Mouse (Mus musculus) large intestine, adult 2 months (tissue): ENCODE results near the gene Zfp526. TPM values are rescaled to one million over a fixed set of nuclear protein-coding genes. Genes with fewer than 3 reads are reported as not detected.

ENCODE experiments used
- DNase-seq: peaks from one replicate; pipeline ENCODE4 v3.0.0-alpha.2; 2012; ENCODE audit warnings: low read depth, low spot score
- WGBS: fragments of 180-500 bp; shearing (Covaris S2); methylation state at CpG from one replicate; pipeline ENCODE4 v1.1.7; 2018; 5-methylcytosine and 5-hydroxymethylcytosine counted together
- polyA plus RNA-seq: library from polyadenylated mRNA; depleted of rRNA; stranded (reverse); fragments of >200 nt; gene quantifications from 2 replicates; pipeline ENCODE4 v1.2.3, GENCODE M21; 2012

Zfp526 gene
- polyA plus RNA-seq, 1 experiment = 4.2 TPM

DNA sequence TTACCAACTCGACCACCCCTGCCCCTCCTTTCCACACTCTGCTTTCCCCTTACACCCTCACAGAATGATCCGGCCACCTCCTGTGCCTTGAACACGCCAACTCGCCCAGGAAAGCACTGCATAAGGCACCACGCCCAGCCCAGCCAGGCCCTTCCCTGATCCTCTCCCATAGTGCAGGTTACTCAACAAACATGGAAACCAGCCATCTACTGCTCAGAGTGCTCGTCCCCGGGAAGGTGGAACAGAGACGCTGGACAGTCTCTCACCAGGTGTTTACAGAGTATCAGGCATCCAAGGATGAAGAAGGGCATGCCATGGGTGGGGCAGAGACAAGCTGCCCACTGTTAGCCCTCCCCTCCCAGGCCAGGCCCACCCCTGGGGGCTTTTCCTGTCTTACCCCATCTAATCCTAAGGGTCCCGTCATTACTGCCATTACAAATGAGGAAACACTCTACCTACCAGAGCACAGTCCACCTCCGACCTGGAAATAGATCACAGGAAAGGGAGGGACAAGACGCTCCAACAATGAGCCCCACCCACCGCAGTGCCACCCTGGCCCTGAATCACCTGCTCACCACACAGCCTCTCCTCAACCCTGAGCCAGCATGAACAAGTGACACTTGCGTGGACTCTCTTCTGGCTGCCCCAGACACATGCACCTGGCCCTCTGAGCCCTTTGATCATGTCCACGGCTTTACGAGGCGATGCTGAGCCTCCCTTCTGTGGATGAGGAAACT, 15.0 kb upstream of the Zfp526 start:
- WGBS = 35% methylated on average over 16 of the region's 16 CpGs
- DNase-seq = no peak

- no peak for DNase-seq
- WGBS = 33% methylated on average over 3 of the region's 3 CpGs
Measured at GRCm38 (mm10) chr7:25209161-25209622, 12.0 kb upstream of the Zfp526 start.

DNA sequence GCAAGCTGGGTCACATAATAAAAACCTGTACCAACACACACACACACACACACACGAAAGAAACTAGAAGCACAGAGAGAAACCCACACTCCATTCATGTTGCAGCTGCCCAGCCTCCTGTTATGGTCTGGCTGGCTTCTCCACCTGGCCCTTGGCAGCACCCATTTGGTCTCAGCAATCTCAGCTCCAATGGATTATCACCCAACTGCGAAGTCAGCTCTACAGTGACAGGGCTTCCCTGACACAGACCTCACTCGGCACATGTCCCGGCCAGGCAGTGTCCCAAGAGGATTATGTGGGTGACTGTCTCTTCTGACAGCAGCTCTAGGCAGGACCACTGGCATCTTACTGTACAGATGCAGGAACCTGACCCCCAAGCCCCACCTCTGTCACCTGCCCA, 10.7 kb upstream of the Zfp526 start:
- 91% methylated on average over 4 of the region's 4 CpGs for WGBS
- DNase-seq = no peak

GRCm38 (mm10) chr7:25213099-25213498, 8.1 kb upstream of the Zfp526 start:
- 53% methylated on average over 3 of the region's 3 CpGs for WGBS
- DNase-seq = no peak

DNA sequence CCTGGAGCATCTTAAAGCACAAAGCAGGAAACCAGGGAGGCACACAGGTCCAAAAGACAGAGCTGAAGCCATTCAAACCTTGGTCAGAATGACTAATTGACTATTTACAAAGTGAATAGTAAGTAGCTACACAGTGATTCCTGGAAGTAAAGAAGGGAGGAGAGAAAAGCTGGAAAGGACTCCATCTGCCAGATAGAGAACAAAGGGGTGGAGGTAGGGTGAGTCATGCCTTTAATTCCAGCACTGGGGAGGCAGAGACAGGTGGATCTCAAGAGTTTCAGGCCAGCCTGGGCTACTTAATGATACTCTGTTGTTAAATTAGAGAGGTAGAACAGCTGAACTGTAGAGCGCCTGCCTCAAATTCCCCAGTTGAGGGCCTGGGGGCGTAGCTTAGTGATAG, 7.1 kb upstream of the Zfp526 start:
- DNase-seq = no peak
- WGBS = 93% methylated on average over 2 of the region's 2 CpGs

DNA sequence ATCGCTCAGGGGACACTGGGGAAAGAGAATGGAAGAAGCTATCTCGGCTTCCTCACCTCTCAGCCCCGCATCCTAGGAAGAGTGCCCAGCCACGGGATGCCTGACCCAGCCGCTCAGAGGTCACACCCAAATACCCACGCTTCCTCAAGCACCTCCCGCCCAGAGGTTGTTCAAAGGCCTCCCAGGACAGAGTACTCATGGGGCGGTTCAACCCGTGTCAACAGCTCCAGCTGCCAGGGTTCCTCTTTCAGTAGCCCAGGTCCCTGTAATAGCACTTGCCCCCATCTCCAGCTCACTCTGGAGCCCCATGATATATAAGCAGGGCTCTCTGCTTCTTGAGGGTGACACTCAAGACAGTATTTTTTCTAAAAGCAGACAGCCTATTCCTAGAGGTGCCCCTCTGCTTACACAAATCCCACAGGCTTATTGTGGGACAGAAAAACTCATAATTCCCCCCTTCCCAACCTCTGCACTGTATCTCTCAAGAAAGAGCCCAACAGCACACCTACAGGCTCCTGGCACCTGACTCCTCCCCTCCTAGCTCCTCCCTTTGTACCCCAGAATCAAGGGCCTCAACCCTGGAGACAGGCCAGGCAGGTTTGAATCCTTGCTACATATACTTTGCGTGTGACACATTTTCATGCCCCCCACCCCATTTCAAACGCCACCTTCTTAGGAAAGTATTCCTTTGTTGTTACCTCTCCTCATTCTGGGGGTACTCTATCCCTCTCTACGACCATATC, 3.4 kb upstream of the Zfp526 start:
- DNase-seq = no peak
- WGBS = 42% methylated on average over 12 of the region's 12 CpGs

- WGBS = under 1% methylated on average over 53 of the region's 53 CpGs
- DNase-seq = no peak
Measured at GRCm38 (mm10) chr7:25218705-25219415, 2.4 kb upstream of the Zfp526 start.

GRCm38 (mm10) chr7:25219416-25219750, 1.8 kb upstream of the Zfp526 start:
- no peak for DNase-seq
- WGBS = 0% methylated on average over 16 of the region's 16 CpGs

DNA sequence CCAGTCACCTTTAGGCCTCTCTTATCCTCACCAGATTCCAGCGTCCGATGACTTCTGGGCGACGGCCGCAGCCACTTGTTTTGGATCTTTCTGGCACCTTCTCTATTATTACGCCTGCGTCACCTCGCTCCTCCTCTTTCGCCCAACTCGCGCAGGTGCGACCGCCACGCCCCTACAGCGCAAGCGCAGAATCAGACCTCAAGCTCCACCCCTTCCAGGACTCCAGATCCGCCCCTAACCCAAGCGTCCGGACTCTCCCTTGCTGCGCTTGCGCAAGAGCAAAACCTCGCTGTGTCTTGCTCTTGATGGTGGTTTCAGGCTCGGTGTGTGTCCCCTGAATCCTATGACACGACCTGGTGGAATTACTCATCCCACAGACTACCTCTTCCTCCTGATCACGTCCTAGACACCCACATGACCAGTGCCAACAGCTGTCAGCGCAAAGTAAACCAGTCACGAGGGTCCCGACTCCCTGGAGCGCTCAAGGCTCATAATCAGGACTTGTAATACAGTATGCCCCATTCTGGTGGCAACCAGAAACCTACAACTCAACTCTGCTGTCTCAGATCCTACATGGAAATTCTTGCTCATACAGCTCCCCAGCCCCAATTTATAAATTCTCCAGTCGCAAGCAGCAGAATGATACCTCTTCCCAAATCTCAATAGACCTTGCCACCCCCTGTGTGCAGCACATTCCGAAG, 1.3 kb upstream of the Zfp526 start:
- 2% methylated on average over 31 of the region's 31 CpGs for WGBS
- peak; percentile 91 for DNase-seq

DNA sequence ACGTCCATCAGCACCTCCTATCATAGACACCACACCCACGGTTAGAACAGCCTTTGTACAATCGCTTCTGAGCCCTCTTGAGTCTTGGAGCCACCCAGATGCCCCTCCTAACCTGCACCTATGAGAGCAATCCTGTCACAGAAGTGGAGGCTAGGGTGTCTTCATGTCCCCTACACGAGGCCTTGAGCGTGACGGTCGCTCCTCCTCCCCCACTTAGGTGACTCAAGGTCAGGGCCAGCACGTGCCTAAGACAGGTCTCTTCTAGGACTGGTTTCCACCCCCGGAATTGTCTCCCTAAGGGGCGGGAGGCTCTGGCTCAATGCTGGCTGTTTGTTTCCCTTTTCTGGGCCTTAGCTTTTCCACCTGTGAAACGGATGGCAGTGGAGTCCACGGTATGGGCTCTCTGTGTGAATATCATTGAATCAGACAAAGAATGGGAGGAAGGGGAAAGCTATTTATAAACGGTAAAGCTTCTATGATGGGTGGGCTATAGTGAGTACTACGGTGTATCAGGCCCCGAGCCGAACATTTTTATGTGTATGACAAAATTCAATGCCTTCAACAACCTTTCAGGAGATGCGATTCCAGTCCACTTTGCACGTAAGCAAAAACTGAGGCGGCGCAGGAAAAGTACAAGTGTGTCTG, 646 bp upstream of the Zfp526 start, which contains the start of gene Dedd2:
Dedd2 (minus strand) TSS at position 159 of the 645 bp plus-strand sequence.
- WGBS = under 1% methylated on average over 20 of the region's 20 CpGs
- DNase-seq = no peak

GRCm38 (mm10) chr7:25222275-25222967, 1.2 kb downstream of the Zfp526 start:
- 59% methylated on average over 10 of the region's 10 CpGs for WGBS
- DNase-seq = no peak

- no peak for DNase-seq
- WGBS = 79% methylated on average over 1 of the region's 1 CpGs
Measured at GRCm38 (mm10) chr7:25227523-25228300, 6.5 kb downstream of the Zfp526 start.

DNA sequence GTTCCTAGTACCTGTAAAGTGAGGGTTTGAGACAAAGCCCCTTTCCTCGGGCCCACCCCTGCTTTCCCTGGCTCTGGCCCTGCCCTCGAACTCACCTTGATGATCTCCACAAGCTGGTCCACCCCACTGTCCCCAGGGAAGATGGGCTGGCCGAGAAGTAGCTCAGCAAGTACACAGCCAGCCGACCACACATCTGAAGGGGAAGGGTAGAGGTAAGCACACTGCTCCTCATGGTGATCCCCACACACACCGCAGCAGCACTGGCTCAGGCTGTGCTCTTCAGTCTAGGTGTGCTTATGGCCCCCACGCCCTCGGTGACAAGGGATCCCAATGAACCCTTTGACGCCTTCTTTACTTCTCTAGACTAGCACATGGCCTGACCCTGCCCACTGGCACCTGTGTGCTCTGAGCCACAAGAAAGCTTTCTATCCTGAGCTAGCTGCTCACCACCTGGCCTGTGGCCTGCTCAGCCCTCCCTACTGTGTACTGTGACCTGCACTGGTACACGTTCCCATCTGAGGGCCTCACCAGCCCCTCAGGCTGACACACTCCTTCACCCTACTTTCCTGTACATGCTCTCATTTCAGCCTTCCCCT, 9.6 kb downstream of the Zfp526 start:
- no peak for DNase-seq
- 75% methylated on average over 9 of the region's 9 CpGs for WGBS

GRCm38 (mm10) chr7:25232101-25232648, 10.9 kb downstream of the Zfp526 start:
- no peak for DNase-seq
- 58% methylated on average over 5 of the region's 5 CpGs for WGBS

- DNase-seq = no peak
- WGBS = 83% methylated on average over 2 of the region's 2 CpGs
Measured at GRCm38 (mm10) chr7:25233061-25233460, 11.8 kb downstream of the Zfp526 start.

DNA sequence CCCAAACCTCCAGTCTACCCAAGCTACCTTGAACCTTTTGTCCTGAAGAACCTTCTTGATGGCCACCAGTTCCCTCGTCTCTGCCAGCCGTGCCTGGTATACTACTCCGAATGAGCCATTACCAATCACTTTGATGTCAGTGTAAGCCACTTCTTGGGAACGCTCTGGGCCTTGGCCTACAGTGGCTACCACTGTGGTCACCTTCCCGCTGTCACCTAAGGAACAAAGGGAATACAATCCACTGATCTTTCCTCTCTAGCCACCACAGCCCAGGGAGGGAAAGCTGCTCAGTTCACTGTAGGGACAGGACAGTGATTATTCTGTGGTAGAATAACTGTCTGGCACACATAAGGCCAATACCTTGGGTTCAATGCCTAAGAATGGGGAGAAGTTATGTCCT, 14.3 kb downstream of the Zfp526 start:
- no peak for DNase-seq
- 90% methylated on average over 5 of the region's 5 CpGs for WGBS

- DNase-seq = no peak
- WGBS = under 1% methylated on average over 74 of the region's 76 CpGs
Measured at GRCm38 (mm10) chr7:25237249-25238014, 16.2 kb downstream of the Zfp526 start, which contains the start of gene Gsk3a. Gsk3a (minus strand) TSS chr7:25237851.
